Mouse (Mus musculus) heart, adult 2 months (tissue): Measurements from ENCODE around the gene Fryl. TPM values are rescaled to one million over a fixed set of nuclear protein-coding genes. Genes with fewer than 3 reads are reported as not detected.
A peak's percentile ranks its signal among the peaks of the same experiment; 100 is the strongest.
"Not testable (repeated sequence)": the region's sequence is repeated elsewhere in the genome, so short reads cannot be mapped to it uniquely, and the experiment has no call there.

ENCODE experiments used
- DNase-seq, 2 experiments: peaks; one replicate each; pipeline ENCODE4 v3.0.0; 2021
- H3K27ac ChIP-seq: fragments of 200-600 bp; 2 replicates; pipeline ENCODE4 v1.8.1; 2022
- H3K27me3 ChIP-seq: fragments of 200-500 bp; 2 replicates; pipeline ENCODE4 v1.6.1; 2012; ENCODE audit warnings: mild to moderate bottlenecking, low read length, inconsistent platforms, mixed read lengths; ENCODE audit not compliant: control insufficient read depth, insufficient read depth
- H3K36me3 ChIP-seq: fragments of 200-500 bp; 2 replicates; pipeline ENCODE4 v1.6.1; 2012; ENCODE audit warnings: low read length, inconsistent platforms; ENCODE audit not compliant: control insufficient read depth, insufficient read depth
- H3K4me1 ChIP-seq: fragments of 200-500 bp; 2 replicates; pipeline ENCODE4 v1.6.1; 2011; ENCODE audit warnings: low read length; ENCODE audit not compliant: control insufficient read depth, insufficient read depth
- H3K4me3 ChIP-seq: fragments of 200-600 bp; 2 replicates; pipeline ENCODE4 v1.8.1; 2022
- H3K79me2 ChIP-seq: fragments of 200-500 bp; replicated peaks from 2 replicates; pipeline ENCODE4 v1.6.1; 2012; ENCODE audit warnings: mild to moderate bottlenecking, inconsistent platforms, low read length, moderate library complexity, mixed read lengths; ENCODE audit not compliant: control insufficient read depth, insufficient read depth
- H3K9ac ChIP-seq: fragments of 200-500 bp; 2 replicates; pipeline ENCODE4 v1.6.1; 2012; ENCODE audit warnings: low read depth, mild to moderate bottlenecking, control low read depth, inconsistent platforms, low read length, mixed read lengths
- CTCF ChIP-seq: fragments of 200-600 bp; IDR thresholded peaks from 2 replicates; pipeline ENCODE4 v1.8.1; 2022; ENCODE audit warnings: antibody characterized with exemption, mild to moderate bottlenecking, moderate library complexity
- EP300 ChIP-seq: fragments of 200-500 bp; IDR thresholded peaks from 2 replicates; pipeline ENCODE4 v1.6.1; 2011; ENCODE audit warnings: low read depth, low read length, control low read depth; ENCODE audit not compliant: insufficient read depth
- POLR2A ChIP-seq: fragments of 200-500 bp; IDR thresholded peaks from 2 replicates; pipeline ENCODE4 v1.6.1; 2011; ENCODE audit warnings: mild to moderate bottlenecking, low read depth, low read length, control low read depth; ENCODE audit not compliant: insufficient read depth
- WGBS: fragments of 180-500 bp; shearing (Covaris S2); methylation state at CpG from one replicate; pipeline ENCODE4 v1.1.7; 2018; 5-methylcytosine and 5-hydroxymethylcytosine counted together
- intact Hi-C: fragments of 180-260 bp; cut with DNase I; formaldehyde crosslinking; loops from one replicate; pipeline ENCODE4 v1.15.1; 2025
- polyA plus RNA-seq: library from polyadenylated mRNA; depleted of rRNA; stranded (reverse); fragments of >200 nt; gene quantifications from 2 replicates; pipeline ENCODE4 v1.2.3, GENCODE M21; 2012
- total RNA-seq, 2 experiments: library from RNA; stranded (reverse); gene quantifications; 2 replicates each; pipeline ENCODE4 v1.2.3; 2021

The Fryl gene
- total and polyA plus RNA-seq, 3 experiments, result 25.9 to 40.7 (median 32.9) TPM

DNA sequence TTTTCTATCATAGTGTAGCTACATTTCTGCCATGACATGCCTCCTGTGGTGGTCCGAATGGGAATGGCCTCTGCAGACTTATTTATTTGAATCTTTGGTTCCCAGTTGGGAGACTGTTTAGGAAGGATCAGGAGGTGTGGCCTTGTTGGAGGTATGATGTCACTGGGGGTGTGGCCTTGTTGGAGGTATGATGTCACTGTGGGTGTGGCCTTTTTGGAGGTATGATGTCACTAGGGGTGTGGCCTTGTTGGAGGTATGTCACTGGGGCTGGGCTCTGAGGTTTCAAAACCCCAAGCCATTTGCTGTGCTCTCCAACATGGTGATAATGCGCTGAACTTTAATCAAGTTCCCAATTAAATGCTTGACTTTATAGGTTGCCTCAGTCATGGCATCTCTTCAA lies 212.4 kb downstream of the Fryl start:
- Histone ChIP-seq H3K9ac (no peak overlapping the region), H3K27ac (no peak overlapping the region), H3K4me1 (no peaks in the 10 kb centered on the region), H3K36me3 (no peaks in the 10 kb centered on the region), H3K4me3 (no peak overlapping the region), H3K27me3 (no peaks in the 10 kb centered on the region), H3K79me2 (no peaks in the 10 kb centered on the region)
- intact Hi-C loops, result no loop called here
- 95% methylated on average over 2 of the region's 2 CpGs for WGBS
- no peak for DNase-seq
- TF ChIP-seq CTCF (no peak), EP300 (no peak), POLR2A (no peak)

DNA sequence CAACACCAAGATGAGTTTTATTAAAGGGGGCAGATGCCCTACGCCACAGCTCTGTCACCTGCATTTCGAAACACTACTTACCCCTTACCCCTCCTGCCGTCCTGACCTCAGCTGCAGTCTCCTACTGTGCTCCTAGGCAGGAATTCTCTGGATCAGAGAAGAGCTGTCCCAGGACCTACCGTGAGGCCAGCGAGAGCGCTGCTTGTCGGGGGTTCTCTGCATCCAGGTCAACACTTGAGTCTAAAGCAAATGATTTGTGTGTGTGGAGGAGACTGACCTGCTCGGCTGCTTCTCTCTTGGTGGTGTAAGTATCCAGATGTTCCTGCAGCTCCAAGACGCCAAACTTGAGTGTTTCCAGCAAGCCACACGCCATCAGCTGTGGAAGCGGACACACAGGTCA lies 223.9 kb downstream of the Fryl start:
- 92% methylated on average over 11 of the region's 11 CpGs for WGBS
- intact Hi-C loops, result no loop called here
- Histone ChIP-seq H3K4me1 (no peaks in the 10 kb centered on the region), H3K27me3 (no peaks in the 10 kb centered on the region), H3K9ac (no peak overlapping the region), H3K27ac (no peak overlapping the region), H3K4me3 (no peak overlapping the region), H3K36me3 (no peaks in the 10 kb centered on the region), H3K79me2 (no peaks in the 10 kb centered on the region)
- TF ChIP-seq POLR2A, result no peak
- no peak for TF ChIP-seq EP300
- no peak for TF ChIP-seq CTCF
- no peak for DNase-seq

DNA sequence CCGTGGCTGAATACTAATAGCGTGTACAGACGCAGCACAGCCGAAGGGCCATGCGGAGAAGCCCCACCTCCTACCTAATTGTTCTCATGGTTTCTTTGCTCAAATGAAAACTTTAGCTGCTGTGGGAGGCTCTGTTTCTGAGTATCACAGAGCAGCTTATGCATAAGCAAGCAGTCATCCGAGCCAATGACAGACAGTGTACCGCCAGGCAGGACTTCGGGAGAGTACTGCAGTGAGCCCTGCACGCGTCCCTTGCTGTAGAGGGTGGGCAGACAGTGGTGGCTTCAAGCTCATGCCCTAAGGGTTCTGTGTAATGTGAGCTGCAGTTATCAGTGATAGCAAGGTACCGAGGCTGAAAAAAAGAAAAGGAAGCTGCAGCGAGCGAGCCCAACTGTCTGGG lies 227.8 kb downstream of the Fryl start:
- intact Hi-C loops, result no loop called here
- no peaks in the 10 kb centered on the region for H3K4me1 ChIP-seq
- no peak for DNase-seq
- H3K79me2 ChIP-seq, result no peaks in the 10 kb centered on the region
- H3K4me3 ChIP-seq, result no peak overlapping the region
- H3K36me3 ChIP-seq, result no peaks in the 10 kb centered on the region
- no peaks in the 10 kb centered on the region for H3K27me3 ChIP-seq
- 68% methylated on average over 13 of the region's 13 CpGs for WGBS
- H3K9ac ChIP-seq, result no peak overlapping the region
- no peak overlapping the region for H3K27ac ChIP-seq
- TF ChIP-seq POLR2A, result no peak
- TF ChIP-seq CTCF, result no peak
- no peak for TF ChIP-seq EP300

DNA sequence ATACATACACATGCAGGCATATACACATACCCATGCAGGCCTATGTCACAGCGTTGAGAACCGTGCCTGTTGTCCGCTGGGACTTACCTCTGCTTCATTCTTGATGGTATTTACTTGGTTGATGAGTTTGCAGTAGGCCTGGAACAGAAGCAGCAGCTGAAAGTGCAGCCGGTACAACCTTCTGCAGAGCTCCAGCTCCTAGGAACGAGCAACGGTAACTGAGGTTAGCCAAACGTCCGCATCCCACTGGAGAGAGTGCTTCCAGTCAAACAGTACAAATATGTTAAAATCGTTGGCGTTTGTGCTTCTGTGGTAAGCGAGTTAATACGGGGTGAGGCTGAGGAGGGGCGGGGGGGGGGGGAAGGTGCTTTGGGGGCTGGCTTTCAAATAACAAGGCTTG lies 232.6 kb downstream of the Fryl start:
- DNase-seq, result no peak
- H3K4me3 ChIP-seq, result no peak overlapping the region
- H3K36me3 ChIP-seq, result no peaks in the 10 kb centered on the region; the same call in none of the 2 replicates
- H3K27me3 ChIP-seq, result no peaks in the 10 kb centered on the region
- H3K9ac ChIP-seq, result no peak overlapping the region
- WGBS, result 96% methylated on average over 13 of the region's 13 CpGs
- H3K79me2 ChIP-seq, result no peaks in the 10 kb centered on the region
- intact Hi-C loops, result no loop called here
- H3K4me1 ChIP-seq, result no peaks in the 10 kb centered on the region
- H3K27ac ChIP-seq, result no peak overlapping the region
- no peak for TF ChIP-seq EP300
- TF ChIP-seq CTCF, result no peak
- no peak for TF ChIP-seq POLR2A

DNA sequence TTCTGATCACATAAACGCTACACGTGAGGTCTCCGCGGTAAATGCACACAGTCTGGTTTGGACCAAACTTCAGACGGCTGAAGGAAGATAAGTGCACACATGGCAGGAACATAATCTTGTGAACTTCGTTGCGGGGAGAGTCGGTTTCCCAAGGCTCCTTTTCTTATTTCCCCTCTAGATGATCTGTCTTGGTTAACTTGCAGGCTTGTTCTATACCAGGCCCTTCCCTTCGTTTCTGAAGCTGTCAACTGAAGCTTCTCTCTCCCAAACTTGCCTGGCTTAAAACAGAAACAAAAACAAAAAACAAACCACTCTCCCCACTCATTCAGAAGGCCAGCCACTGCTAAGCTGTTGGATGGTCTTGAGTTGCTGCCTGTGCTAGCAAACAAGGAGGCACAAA lies 241.7 kb downstream of the Fryl start:
- Histone ChIP-seq H3K27me3 (peaks cover 4% of the 10 kb centered on the region), H3K36me3 (no peaks in the 10 kb centered on the region), H3K27ac (no peak overlapping the region), H3K4me3 (no peak overlapping the region), H3K4me1 (peaks cover 1% of the 10 kb centered on the region; the same call in 1 of the 2 replicates), H3K79me2 (no peaks in the 10 kb centered on the region), H3K9ac (no peak overlapping the region)
- TF ChIP-seq CTCF (no peak), POLR2A (no peak), EP300 (no peak)
- WGBS, result 63% methylated on average over 9 of the region's 9 CpGs
- intact Hi-C loops, result loop anchor here (5.0 kb wide), 1 partner anchor 437 kb away; no protein-coding TSS in a partner anchor
- DNase-seq, result no peak

DNA sequence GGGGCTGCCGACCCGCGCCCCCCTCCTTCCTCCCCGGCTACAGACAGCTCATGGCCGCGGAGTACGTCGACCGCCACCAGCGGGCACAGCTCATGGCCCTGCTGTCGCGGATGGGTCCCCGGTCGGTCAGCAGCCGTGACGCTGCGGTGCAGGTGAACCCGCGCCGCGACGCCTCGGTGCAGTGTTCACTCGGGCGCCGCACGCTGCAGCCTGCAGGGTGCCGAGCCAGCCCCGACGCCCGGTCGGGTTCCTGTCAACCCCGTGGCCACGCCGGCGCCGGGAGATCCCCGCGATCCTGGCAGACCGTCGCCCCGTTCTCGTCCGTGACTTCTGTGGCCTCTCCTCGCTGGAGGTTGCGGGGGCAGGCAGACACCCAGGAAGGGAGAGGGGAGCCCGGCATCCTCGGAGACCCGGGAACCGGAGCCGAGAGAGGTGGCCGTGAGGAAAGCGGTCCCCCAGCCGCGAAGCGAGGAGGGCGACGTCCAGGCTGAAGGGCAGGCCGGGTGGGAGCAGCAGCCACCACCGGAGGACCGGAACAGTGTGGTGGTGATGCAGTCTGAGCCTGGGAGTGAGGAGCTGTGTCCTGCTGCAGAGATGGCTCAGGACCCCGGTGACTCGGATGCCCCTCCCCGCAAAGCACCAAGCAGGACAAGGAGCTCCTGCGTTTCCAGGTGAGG lies 242.7 kb downstream of the Fryl start:
- H3K36me3 ChIP-seq, H3K27me3 ChIP-seq, H3K79me2 ChIP-seq, intact Hi-C loops, H3K27ac ChIP-seq, H3K4me1 ChIP-seq: not testable (repeated sequence)
- WGBS, result 2% methylated on average over 59 of the region's 65 CpGs
- Histone ChIP-seq H3K9ac (peak overlapping the region; percentile 72), H3K4me3 (peak overlapping the region; percentile 22; the same call in 1 of the 2 replicates)
- peak in 1 of 2 experiments; percentile 23 for DNase-seq

DNA sequence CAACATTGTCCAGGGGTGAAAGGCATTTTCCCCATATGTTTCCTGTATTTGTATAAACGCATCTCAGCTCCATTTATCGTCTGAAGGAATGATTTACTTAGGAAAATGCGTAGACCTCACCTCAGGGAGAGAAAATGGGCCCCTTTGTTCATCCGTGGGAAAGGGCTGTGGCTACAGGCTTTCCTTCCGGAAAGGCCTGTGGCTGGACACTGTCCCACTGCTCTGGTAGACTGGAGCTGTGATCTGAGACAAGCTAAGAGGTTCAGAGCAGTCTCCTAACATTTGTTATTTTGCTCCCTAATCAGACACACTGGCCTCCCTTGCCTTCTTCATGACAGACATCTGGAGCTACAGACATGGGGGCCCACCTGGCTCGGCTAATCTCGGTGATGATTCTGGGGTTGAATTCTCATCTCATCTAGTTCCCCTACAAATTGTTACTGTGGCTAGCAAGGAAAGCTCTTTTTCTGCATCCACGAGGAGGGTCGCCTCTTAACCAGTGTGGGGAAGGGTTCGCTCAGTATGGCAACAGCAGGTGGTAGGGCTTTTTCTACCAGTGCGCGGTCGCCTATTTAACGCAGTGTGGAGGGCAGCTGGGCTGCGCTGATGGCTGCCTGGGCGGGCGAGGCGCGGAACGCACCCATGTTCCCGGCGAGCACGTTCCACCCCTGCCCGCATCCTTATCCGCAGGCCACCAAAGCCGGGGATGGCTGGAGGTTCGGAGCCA lies 243.4 kb downstream of the Fryl start:
- intact Hi-C loops, H3K27ac ChIP-seq, H3K36me3 ChIP-seq, H3K4me1 ChIP-seq, H3K4me3 ChIP-seq, H3K27me3 ChIP-seq, H3K79me2 ChIP-seq, DNase-seq: not testable (repeated sequence)
- WGBS, result 21% methylated on average over 27 of the region's 27 CpGs
- H3K9ac ChIP-seq, result peak overlapping the region; percentile 72

DNA sequence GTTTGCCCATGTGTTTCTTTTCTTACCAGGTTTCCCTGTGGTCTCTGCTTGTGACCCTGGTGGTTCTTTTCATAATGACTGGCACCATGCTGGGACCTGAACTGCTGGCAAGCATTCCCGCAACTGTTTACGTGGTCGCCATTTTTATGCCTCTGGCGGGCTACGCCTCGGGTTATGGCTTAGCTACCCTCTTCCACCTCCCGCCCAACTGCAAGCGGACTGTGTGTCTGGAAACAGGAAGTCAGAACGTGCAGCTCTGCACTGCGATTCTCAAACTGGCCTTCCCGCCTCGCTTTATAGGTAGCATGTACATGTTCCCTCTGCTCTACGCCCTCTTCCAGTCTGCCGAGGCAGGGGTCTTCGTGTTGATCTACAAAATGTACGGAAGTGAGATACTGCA lies 244.6 kb downstream of the Fryl start:
- not testable (repeated sequence) for H3K79me2 ChIP-seq

More for the DNA sequence above, 244.6 kb downstream of the Fryl start:
- peaks cover 12% of the 10 kb centered on the region for H3K27me3 ChIP-seq
- H3K4me3 ChIP-seq, intact Hi-C loops, H3K9ac ChIP-seq, H3K27ac ChIP-seq, H3K4me1 ChIP-seq, H3K36me3 ChIP-seq, DNase-seq: not testable (repeated sequence)
- 92% methylated on average over 16 of the region's 16 CpGs for WGBS
